Mouse (Mus musculus) neural tube, embryonic 15.5 days (tissue): ENCODE measurements around the gene Yy1. TPM values are rescaled to one million over a fixed set of nuclear protein-coding genes. Genes with fewer than 3 reads are reported as not detected.

Experiments
- ATAC-seq: fragments of 200-750 bp; cut with Nextera tagmentation; 2 replicates; pipeline ENCODE4 v1.8.0; 2017; ENCODE audit warnings: mild to moderate bottlenecking, moderate TSS enrichment, moderate library complexity; ENCODE audit not compliant: low FRiP score
- H3K27ac ChIP-seq: fragments of 300-500 bp; sonication (generic); replicated peaks from 2 replicates; pipeline ENCODE4 v1.5.1; 2015; ENCODE audit warnings: mild to moderate bottlenecking, inconsistent platforms
- H3K27me3 ChIP-seq: fragments of 300-500 bp; sonication (generic); replicated peaks from 2 replicates; pipeline ENCODE4 v1.6.1; 2015; ENCODE audit warnings: inconsistent platforms
- H3K36me3 ChIP-seq: fragments of 300-500 bp; sonication (generic); 2 replicates; pipeline ENCODE4 v1.6.1; 2015; ENCODE audit warnings: inconsistent platforms
- H3K4me1 ChIP-seq: fragments of 300-500 bp; sonication (generic); 2 replicates; pipeline ENCODE4 v1.6.1; 2015; ENCODE audit warnings: inconsistent platforms
- H3K4me2 ChIP-seq: fragments of 300-500 bp; sonication (generic); 2 replicates; pipeline ENCODE4 v1.6.1; 2015; ENCODE audit warnings: inconsistent platforms, mild to moderate bottlenecking, moderate library complexity
- H3K4me3 ChIP-seq: fragments of 300-500 bp; sonication (generic); replicated peaks from 2 replicates; pipeline ENCODE4 v1.5.1; 2015; ENCODE audit warnings: mild to moderate bottlenecking, inconsistent platforms
- H3K9ac ChIP-seq: fragments of 300-500 bp; sonication (generic); replicated peaks from 2 replicates; pipeline ENCODE4 v1.6.1; 2015; ENCODE audit warnings: mild to moderate bottlenecking, inconsistent platforms
- H3K9me3 ChIP-seq: fragments of 300-500 bp; sonication (generic); replicated peaks from 2 replicates; pipeline ENCODE4 v1.6.1; 2016; ENCODE audit warnings: inconsistent platforms
- WGBS: fragments of 180-500 bp; shearing (Covaris S2); methylation state at CpG from one replicate; pipeline ENCODE4 v1.1.7; 2015; ENCODE audit warnings: mixed read lengths; 5-methylcytosine and 5-hydroxymethylcytosine counted together
- polyA plus RNA-seq: library from polyadenylated mRNA; unstranded; fragments of >200 nt; fragmentation: Nextera tagmentation; extraction: Ambion mirVana; gene quantifications from 2 replicates; pipeline ENCODE4 v1.2.1, GENCODE M21; 2015

The Yy1 gene
- polyA plus RNA-seq, 1 experiment from 2014 or later, result 10.2 TPM

DNA sequence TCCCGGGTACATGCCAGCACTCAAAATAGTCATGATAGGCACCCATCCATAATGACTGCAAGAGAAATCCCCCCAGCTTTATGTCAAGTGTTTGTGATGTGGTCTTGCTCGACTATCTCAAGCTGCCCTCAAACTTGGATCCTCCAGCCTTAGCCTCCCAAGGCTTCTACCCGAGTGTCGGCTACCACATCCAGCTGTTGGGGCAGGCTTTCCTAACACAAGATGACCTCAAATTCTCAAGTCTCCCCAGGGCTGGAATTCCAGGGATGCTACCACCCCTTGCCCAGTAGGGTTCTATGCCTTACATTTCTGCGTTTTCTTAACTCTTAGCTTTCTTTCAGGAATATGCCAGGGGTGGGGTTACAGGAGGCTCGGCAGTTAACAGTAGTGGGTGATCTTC lies 37.6 kb downstream of the Yy1 start:
- no peaks in the 10 kb centered on the region for H3K9me3 ChIP-seq
- no peak overlapping the region for H3K4me3 ChIP-seq
- no peaks in the 10 kb centered on the region for H3K27me3 ChIP-seq
- no peak overlapping the region for H3K4me2 ChIP-seq
- H3K9ac ChIP-seq, result no peak overlapping the region
- H3K4me1 ChIP-seq, result peaks cover 36% of the 10 kb centered on the region
- no peak overlapping the region for H3K27ac ChIP-seq
- ATAC-seq, result no peak
- 92% methylated on average over 6 of the region's 6 CpGs for WGBS
- peaks cover 13% of the 10 kb centered on the region; the same call in 1 of the 2 replicates for H3K36me3 ChIP-seq

DNA sequence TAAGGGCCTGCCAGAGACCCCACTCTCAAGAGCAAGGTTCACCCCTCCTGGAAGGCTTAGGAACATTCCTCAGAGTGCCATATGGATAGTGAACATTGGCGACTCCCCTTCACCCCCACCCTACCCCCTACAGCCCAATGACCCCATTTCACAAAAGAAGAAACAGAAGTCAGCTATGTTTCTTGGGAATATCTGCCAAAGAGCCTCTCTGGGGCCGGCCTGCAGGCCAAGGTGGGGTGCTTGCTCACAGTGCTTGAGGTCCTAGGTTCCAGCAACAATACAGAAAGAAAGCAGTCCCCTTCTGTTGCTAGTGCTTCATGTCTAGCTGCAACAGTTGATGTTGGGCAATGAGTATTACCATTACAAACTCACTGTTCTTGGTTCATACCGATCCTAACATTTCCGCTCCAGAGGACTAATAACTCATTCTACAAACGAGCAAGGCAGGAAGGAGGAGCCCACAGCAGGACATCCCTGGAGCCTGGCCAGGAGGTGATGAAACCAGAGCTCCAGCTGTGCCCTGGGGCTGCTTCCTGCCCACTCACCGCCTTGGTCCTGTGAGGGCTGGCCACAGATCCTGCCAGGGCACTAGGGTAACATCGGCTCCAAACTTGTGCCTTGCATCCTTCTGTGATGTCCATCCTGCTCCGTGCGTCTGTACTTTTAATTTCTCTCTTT lies 39.3 kb downstream of the Yy1 start:
- 52% methylated on average over 9 of the region's 9 CpGs for WGBS
- Histone ChIP-seq H3K4me1 (peaks cover 45% of the 10 kb centered on the region), H3K9me3 (no peaks in the 10 kb centered on the region), H3K4me2 (no peak overlapping the region), H3K36me3 (peaks cover 5% of the 10 kb centered on the region; the same call in 1 of the 2 replicates), H3K4me3 (no peak overlapping the region), H3K27me3 (no peaks in the 10 kb centered on the region), H3K27ac (no peak overlapping the region), H3K9ac (no peak overlapping the region)
- no peak for ATAC-seq

DNA sequence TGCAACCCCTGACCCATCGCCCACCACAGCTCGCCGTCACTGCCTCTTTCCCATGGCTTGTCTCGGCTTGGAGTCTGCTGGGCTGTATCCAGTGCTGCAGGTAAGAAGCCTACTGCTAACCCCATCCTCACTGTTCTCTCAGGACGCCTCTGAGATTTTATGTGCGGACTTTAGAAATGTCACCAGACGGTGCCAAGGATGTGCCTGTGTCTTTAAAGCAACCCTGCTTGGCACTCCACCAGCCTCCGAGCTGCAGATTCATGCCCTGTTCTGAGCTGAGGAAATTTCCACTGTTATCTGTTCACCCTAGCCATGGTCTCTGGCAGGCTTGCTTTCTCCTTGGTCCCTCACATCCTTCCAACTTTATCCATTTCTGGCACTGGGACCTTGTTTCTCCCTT lies 40.1 kb downstream of the Yy1 start:
- Histone ChIP-seq H3K9ac (no peak overlapping the region), H3K4me1 (peaks cover 52% of the 10 kb centered on the region), H3K4me2 (no peak overlapping the region), H3K27me3 (no peaks in the 10 kb centered on the region), H3K36me3 (0 out of 2 replicates have a peak, but pooled peaks cover 3% of the 10 kb centered on the region), H3K9me3 (no peaks in the 10 kb centered on the region), H3K4me3 (no peak overlapping the region), H3K27ac (no peak overlapping the region)
- 81% methylated on average over 8 of the region's 8 CpGs for WGBS
- ATAC-seq, result no peak

GRCm38 (mm10) chr12:108833408-108833807 lies 40.6 kb downstream of the Yy1 start:
- H3K4me1 ChIP-seq, result peaks cover 57% of the 10 kb centered on the region
- no peak for ATAC-seq
- H3K4me3 ChIP-seq, result no peak overlapping the region
- H3K4me2 ChIP-seq, result 0 out of 2 replicates have a peak overlapping the region, but pooled peaks have one; percentile 1
- no peaks in the 10 kb centered on the region for H3K27me3 ChIP-seq
- H3K9me3 ChIP-seq, result no peaks in the 10 kb centered on the region
- WGBS, result 93% methylated on average over 3 of the region's 3 CpGs
- no peak overlapping the region for H3K27ac ChIP-seq
- H3K36me3 ChIP-seq, result no peaks in the 10 kb centered on the region
- H3K9ac ChIP-seq, result no peak overlapping the region

GRCm38 (mm10) chr12:108834337-108834736 lies 41.6 kb downstream of the Yy1 start:
- Histone ChIP-seq H3K4me2 (peak overlapping the region; percentile 93), H3K27me3 (no peaks in the 10 kb centered on the region), H3K9me3 (no peaks in the 10 kb centered on the region), H3K4me3 (peak overlapping the region; percentile 88; the same call in 1 of the 2 replicates), H3K4me1 (peaks cover 57% of the 10 kb centered on the region), H3K9ac (0 out of 2 replicates have a peak overlapping the region, but pooled peaks have one; percentile 67), H3K36me3 (no peaks in the 10 kb centered on the region), H3K27ac (no peak overlapping the region)
- WGBS, result 90% methylated on average over 3 of the region's 3 CpGs
- no peak for ATAC-seq

- Histone ChIP-seq H3K4me3 (peak overlapping the region; percentile 88), H3K9ac (peak overlapping the region; percentile 67; the same call in 1 of the 2 replicates), H3K9me3 (no peaks in the 10 kb centered on the region), H3K4me2 (peak overlapping the region; percentile 93), H3K27ac (no peak overlapping the region), H3K27me3 (no peaks in the 10 kb centered on the region), H3K4me1 (peaks cover 57% of the 10 kb centered on the region), H3K36me3 (no peaks in the 10 kb centered on the region)
- WGBS, result 43% methylated on average over 5 of the region's 5 CpGs
- ATAC-seq, result no peak
Measured at GRCm38 (mm10) chr12:108834786-108835185, 42.0 kb downstream of the Yy1 start.

- Histone ChIP-seq H3K36me3 (no peaks in the 10 kb centered on the region), H3K27ac (peak overlapping the region; percentile 86), H3K27me3 (no peaks in the 10 kb centered on the region), H3K4me1 (peaks cover 59% of the 10 kb centered on the region), H3K4me3 (peak overlapping the region; percentile 88), H3K9me3 (no peaks in the 10 kb centered on the region), H3K4me2 (peak overlapping the region; percentile 93), H3K9ac (peak overlapping the region; percentile 67)
- WGBS, result 2% methylated on average over 50 of the region's 51 CpGs
- peak; percentile 34 for ATAC-seq
Measured at GRCm38 (mm10) chr12:108835208-108835839, 42.6 kb downstream of the Yy1 start.

DNA sequence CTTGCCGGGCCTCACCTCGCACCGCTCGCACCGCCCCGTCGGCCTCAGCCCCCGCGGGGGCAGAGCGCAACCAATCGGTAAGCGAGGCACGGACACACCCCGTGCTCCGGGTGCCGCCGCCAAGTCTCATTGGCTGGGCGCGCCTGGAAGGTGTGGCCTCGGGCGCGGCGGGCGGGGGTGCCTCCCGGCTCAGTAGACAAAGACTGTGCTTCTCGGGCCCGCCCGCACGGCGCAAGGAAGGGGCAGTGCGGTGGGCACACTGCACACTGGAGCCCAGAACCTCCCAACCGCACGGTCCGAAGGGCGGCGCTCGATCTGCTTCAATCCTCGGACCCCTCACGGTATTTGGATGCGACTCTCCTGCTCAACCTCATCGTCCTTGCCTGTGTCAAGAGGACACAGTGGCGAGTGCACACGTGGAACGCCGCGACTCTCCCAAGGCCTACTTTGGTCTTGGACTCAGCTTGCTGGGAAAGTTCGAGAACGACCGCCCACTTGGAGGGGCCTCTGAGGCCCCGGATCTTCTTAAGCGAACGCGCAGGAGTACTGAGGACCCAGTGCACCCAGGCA lies 43.2 kb downstream of the Yy1 start, which contains the start of the genes Slc25a29 and Slc25a47:
Gene Slc25a29 (minus strand): TSS at position 44 of the 570 bp plus-strand sequence.
Gene Slc25a47 (plus strand): TSS at position 207 of the 570 bp plus-strand sequence.
- Histone ChIP-seq H3K4me1 (peaks cover 59% of the 10 kb centered on the region), H3K4me3 (peak within 1 kb of the TSS; percentile 88), H3K27ac (peak within 1 kb of the TSS; percentile 86), H3K36me3 (peaks cover 1% of the 10 kb centered on the region), H3K4me2 (peak within 1 kb of the TSS; percentile 93), H3K9ac (peak within 1 kb of the TSS; percentile 67), H3K27me3 (no peaks in the 10 kb centered on the region), H3K9me3 (no peaks in the 10 kb centered on the region)
- peak; percentile 98 for ATAC-seq
- 1% methylated on average over 50 of the region's 53 CpGs for WGBS

DNA sequence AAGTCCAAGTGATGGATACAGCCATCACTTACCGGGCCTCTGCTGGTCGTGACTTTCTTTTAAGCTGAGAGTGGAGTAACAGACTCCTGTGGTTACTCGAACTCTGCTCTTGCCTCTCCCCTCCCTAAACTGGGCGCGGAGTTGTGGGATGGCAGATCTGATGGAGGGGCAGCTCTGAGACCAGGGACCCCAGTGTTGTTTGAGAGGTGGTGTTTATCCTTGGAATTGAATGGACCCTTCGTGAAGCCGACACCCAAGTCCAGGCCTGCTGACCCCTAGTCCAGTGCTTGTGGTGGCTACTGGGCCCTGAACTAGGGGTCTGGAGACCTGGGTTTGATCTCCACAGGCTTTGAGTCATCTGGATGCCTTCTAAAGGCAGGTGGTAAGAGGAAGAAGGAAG lies 43.9 kb downstream of the Yy1 start:
- H3K9me3 ChIP-seq, result no peaks in the 10 kb centered on the region
- peaks cover 59% of the 10 kb centered on the region for H3K4me1 ChIP-seq
- 67% methylated on average over 7 of the region's 7 CpGs for WGBS
- H3K27ac ChIP-seq, result peak overlapping the region; percentile 86
- peaks cover 9% of the 10 kb centered on the region for H3K36me3 ChIP-seq
- no peak for ATAC-seq
- H3K4me3 ChIP-seq, result peak overlapping the region; percentile 88
- peak overlapping the region; percentile 67 for H3K9ac ChIP-seq
- no peaks in the 10 kb centered on the region for H3K27me3 ChIP-seq
- peak overlapping the region; percentile 93 for H3K4me2 ChIP-seq

GRCm38 (mm10) chr12:108841181-108841580 lies 48.4 kb downstream of the Yy1 start:
- H3K36me3 ChIP-seq, result peaks cover 36% of the 10 kb centered on the region
- H3K27me3 ChIP-seq, result no peaks in the 10 kb centered on the region
- peaks cover 29% of the 10 kb centered on the region for H3K4me1 ChIP-seq
- ATAC-seq, result no peak
- H3K27ac ChIP-seq, result no peak overlapping the region
- no peak overlapping the region for H3K4me3 ChIP-seq
- H3K9me3 ChIP-seq, result no peaks in the 10 kb centered on the region
- no peak overlapping the region for H3K9ac ChIP-seq
- 92% methylated on average over 6 of the region's 6 CpGs for WGBS
- no peak overlapping the region for H3K4me2 ChIP-seq

DNA sequence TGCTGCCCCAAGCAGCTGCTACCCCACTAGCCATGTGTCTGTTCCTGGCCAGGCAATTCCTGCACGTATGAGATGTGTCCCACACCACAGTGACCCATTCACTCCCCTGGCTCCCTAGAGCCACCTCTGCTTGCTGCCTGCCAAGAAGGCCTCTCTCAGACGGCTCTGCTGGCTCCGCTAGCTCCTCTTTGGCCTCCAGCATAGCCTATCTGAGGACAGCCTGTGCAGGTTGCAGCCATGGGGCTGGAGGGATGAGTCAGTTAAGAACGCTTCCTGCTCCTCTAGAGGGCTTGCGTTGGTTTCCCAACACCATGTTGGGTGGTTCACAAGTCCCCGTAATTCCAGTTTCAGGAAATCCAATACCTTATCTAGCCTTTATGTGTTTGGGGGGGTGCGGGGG lies 49.9 kb downstream of the Yy1 start:
- no peaks in the 10 kb centered on the region for H3K9me3 ChIP-seq
- no peak overlapping the region for H3K9ac ChIP-seq
- H3K36me3 ChIP-seq, result peaks cover 36% of the 10 kb centered on the region
- no peak overlapping the region for H3K4me3 ChIP-seq
- WGBS, result 90% methylated on average over 7 of the region's 7 CpGs
- H3K4me2 ChIP-seq, result no peak overlapping the region
- no peak for ATAC-seq
- H3K4me1 ChIP-seq, result peaks cover 14% of the 10 kb centered on the region
- H3K27ac ChIP-seq, result no peak overlapping the region
- no peaks in the 10 kb centered on the region for H3K27me3 ChIP-seq
